Mouse (Mus musculus) forebrain, embryonic 14.5 days (tissue): Measurements from ENCODE around the gene Olfr1424. TPM values are rescaled to one million over a fixed set of nuclear protein-coding genes. Genes with fewer than 3 reads are reported as not detected.

Experiments
- ATAC-seq: fragments of 200-750 bp; cut with Nextera tagmentation; 2 replicates; pipeline ENCODE4 v1.8.0; 2017; ENCODE audit warnings: mild to moderate bottlenecking, moderate library complexity
- DNase-seq: peaks from one replicate; pipeline ENCODE4 v3.0.0-alpha.2; 2015; ENCODE audit warnings: low spot score
- H3K27ac ChIP-seq: fragments of 300-500 bp; sonication (generic); 2 replicates; pipeline ENCODE4 v1.5.1; 2014; ENCODE audit warnings: low read depth, mild to moderate bottlenecking, control low read depth, low read length, moderate library complexity
- H3K27me3 ChIP-seq: fragments of 300-500 bp; sonication (generic); replicated peaks from 2 replicates; pipeline ENCODE4 v1.6.1; 2014; ENCODE audit warnings: low read length, control low read depth, mixed read lengths; ENCODE audit not compliant: control insufficient read depth, insufficient read depth
- H3K36me3 ChIP-seq: fragments of 300-500 bp; sonication (generic); 2 replicates; pipeline ENCODE4 v1.6.1; 2014; ENCODE audit warnings: low read length, control low read depth; ENCODE audit not compliant: control insufficient read depth, insufficient read depth
- H3K4me1 ChIP-seq: fragments of 300-500 bp; sonication (generic); 2 replicates; pipeline ENCODE4 v1.6.1; 2014; ENCODE audit warnings: antibody characterized with exemption, low read length, control low read depth; ENCODE audit not compliant: control insufficient read depth, insufficient read depth
- H3K4me2 ChIP-seq: fragments of 300-500 bp; sonication (generic); 2 replicates; pipeline ENCODE4 v1.6.1; 2014; ENCODE audit warnings: mild to moderate bottlenecking, control low read depth, low read length
- H3K4me3 ChIP-seq: fragments of 300-500 bp; sonication (generic); 2 replicates; pipeline ENCODE4 v1.5.1; 2014; ENCODE audit warnings: low read depth, low read length, control low read depth
- H3K9ac ChIP-seq: fragments of 300-500 bp; sonication (generic); 2 replicates; pipeline ENCODE4 v1.6.1; 2014; ENCODE audit warnings: mild to moderate bottlenecking, low read length, control low read depth, moderate library complexity
- H3K9me3 ChIP-seq: fragments of 300-500 bp; sonication (generic); replicated peaks from 2 replicates; pipeline ENCODE4 v1.6.1; 2016; ENCODE audit warnings: low read length, control low read depth, mixed read lengths; ENCODE audit not compliant: control insufficient read depth
- WGBS: fragments of 180-500 bp; shearing (Covaris S2); extraction: QIAGEN DNeasy Blood & Tissue Kit; methylation state at CpG from one replicate; pipeline ENCODE4 v1.1.7; 2014; 5-methylcytosine and 5-hydroxymethylcytosine counted together
- polyA plus RNA-seq: library from polyadenylated mRNA; unstranded; fragments of >200 nt; fragmentation: Nextera tagmentation; extraction: Ambion mirVana; gene quantifications from 2 replicates; pipeline ENCODE4 v1.2.1, GENCODE M21; 2014

Gene Olfr1424
- polyA plus RNA-seq, 1 experiment from 2014 or later, result not detected

DNA sequence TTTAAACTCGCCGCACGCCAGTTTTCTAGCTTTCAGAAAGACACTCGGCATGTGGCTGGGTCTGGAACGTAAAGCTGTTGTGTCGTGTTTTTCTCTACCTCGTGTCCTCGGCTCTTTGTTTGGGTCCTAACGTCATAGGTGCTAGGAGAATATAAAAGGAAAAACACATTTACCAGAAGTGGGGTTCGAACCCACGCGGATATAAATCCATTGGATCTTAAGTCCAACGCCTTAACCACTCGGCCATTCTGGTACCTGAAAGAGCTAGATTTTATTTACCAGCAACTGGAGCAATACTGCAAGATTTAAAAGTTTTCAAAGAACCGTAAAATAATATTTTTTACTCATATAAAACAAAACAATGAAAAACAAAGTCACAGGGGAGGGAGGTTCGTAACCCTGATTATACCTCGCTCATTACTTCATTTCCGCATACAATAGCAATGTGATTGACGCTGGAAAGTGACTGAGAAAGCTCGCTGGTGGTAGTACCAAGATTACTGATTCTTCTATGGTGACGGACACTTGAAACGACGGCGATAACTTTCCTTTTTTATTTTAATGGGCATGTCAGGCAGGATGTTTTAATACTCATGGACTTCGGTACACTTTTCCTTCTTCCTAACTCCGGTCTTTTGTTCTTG, 51.4 kb downstream of the Olfr1424 start:
- H3K36me3 ChIP-seq, result no peaks in the 10 kb centered on the region
- H3K27ac ChIP-seq, result peak overlapping the region; percentile 96
- DNase-seq (peak; percentile 97), ATAC-seq (peak; percentile 67)
- no peaks in the 10 kb centered on the region for H3K27me3 ChIP-seq
- H3K9me3 ChIP-seq, result no peaks in the 10 kb centered on the region
- peak overlapping the region; percentile 64 for H3K4me2 ChIP-seq
- peak overlapping the region; percentile 63 for H3K4me3 ChIP-seq
- peak overlapping the region; percentile 93 for H3K9ac ChIP-seq
- no peaks in the 10 kb centered on the region; the same call in 1 of the 2 replicates for H3K4me1 ChIP-seq
- WGBS, result under 1% methylated on average over 26 of the region's 26 CpGs

GRCm38 (mm10) chr19:12010281-12010771, 52.2 kb downstream of the Olfr1424 start:
- Histone ChIP-seq H3K4me2 (peak overlapping the region; percentile 64), H3K27me3 (no peaks in the 10 kb centered on the region), H3K36me3 (no peaks in the 10 kb centered on the region), H3K27ac (peak overlapping the region; percentile 96), H3K9me3 (no peaks in the 10 kb centered on the region), H3K9ac (peak overlapping the region; percentile 93), H3K4me3 (peak overlapping the region; percentile 63), H3K4me1 (no peaks in the 10 kb centered on the region; the same call in 1 of the 2 replicates)
- WGBS, result 1% methylated on average over 24 of the region's 24 CpGs
- peak; percentile 15 for ATAC-seq
- peak; percentile 74 for DNase-seq

GRCm38 (mm10) chr19:12009501-12010280, 52.8 kb downstream of the Olfr1424 start:
- H3K4me3 ChIP-seq, result peak overlapping the region; percentile 63
- H3K36me3 ChIP-seq, result no peaks in the 10 kb centered on the region
- no peaks in the 10 kb centered on the region for H3K27me3 ChIP-seq
- H3K9me3 ChIP-seq, result no peaks in the 10 kb centered on the region
- WGBS, result 1% methylated on average over 24 of the region's 24 CpGs
- H3K27ac ChIP-seq, result peak overlapping the region; percentile 96
- DNase-seq (peak; percentile 91), ATAC-seq (peak; percentile 7; the same call in 1 of the 2 replicates)
- H3K4me1 ChIP-seq, result peaks cover 4% of the 10 kb centered on the region; the same call in 1 of the 2 replicates
- H3K4me2 ChIP-seq, result peak overlapping the region; percentile 64
- H3K9ac ChIP-seq, result peak overlapping the region; percentile 93

Other genes with a start within 250 kb of the Olfr1424 start
- gene Stx3, start 243.3 kb downstream of the Olfr1424 start, polyA plus RNA-seq, result 11.8 and 14.5 TPM in 2 replicates
- not detected in 2 replicates for gene Olfr1417, start 223.5 kb downstream of the Olfr1424 start, polyA plus RNA-seq
- gene Olfr1418, start 201.6 kb downstream of the Olfr1424 start, polyA plus RNA-seq, result not detected in 2 replicates
- gene Olfr1419, start 187.6 kb downstream of the Olfr1424 start, polyA plus RNA-seq, result not detected in 2 replicates
- gene Olfr1420, start 176.1 kb downstream of the Olfr1424 start, polyA plus RNA-seq, result not detected in 2 replicates
- gene Patl1, start 150.3 kb downstream of the Olfr1424 start, polyA plus RNA-seq, result 16.1 and 21.2 TPM in 2 replicates
- 7.2 and 7.4 TPM in 2 replicates for gene Osbp, start 96.7 kb downstream of the Olfr1424 start, polyA plus RNA-seq
- not detected in 2 replicates for gene Olfr1423, start 21.4 kb downstream of the Olfr1424 start, polyA plus RNA-seq
- not detected in 2 replicates for gene Olfr1425, start 15.0 kb upstream of the Olfr1424 start, polyA plus RNA-seq
- gene Olfr1426, start 29.3 kb upstream of the Olfr1424 start, polyA plus RNA-seq, result not detected in 2 replicates
- gene Olfr1427, start 40.7 kb upstream of the Olfr1424 start, polyA plus RNA-seq, result not detected in 2 replicates
- not detected in 2 replicates for gene Olfr1428, start 53.2 kb upstream of the Olfr1424 start, polyA plus RNA-seq
- gene Olfr76, start 60.5 kb upstream of the Olfr1424 start, polyA plus RNA-seq, result not detected in 2 replicates
- gene Olfr1555-ps1, start 107.4 kb upstream of the Olfr1424 start, polyA plus RNA-seq, result not detected in 2 replicates
- not detected in 2 replicates for gene Olfr1431, start 138.0 kb upstream of the Olfr1424 start, polyA plus RNA-seq
- not detected in 2 replicates for gene Olfr1432, start 169.9 kb upstream of the Olfr1424 start, polyA plus RNA-seq
- gene Olfr262, start 179.0 kb upstream of the Olfr1424 start, polyA plus RNA-seq, result not detected in 2 replicates
- not detected in 2 replicates for gene Olfr235, start 198.3 kb upstream of the Olfr1424 start, polyA plus RNA-seq
- not detected in 2 replicates for gene Olfr1434, start 217.2 kb upstream of the Olfr1424 start, polyA plus RNA-seq
- gene Olfr1436, start 236.4 kb upstream of the Olfr1424 start, polyA plus RNA-seq, result not detected in 2 replicates